Mouse (Mus musculus) embryonic facial prominence, embryonic 11.5 days (tissue): ENCODE measurements around the gene Psap. TPM values are rescaled to one million over a fixed set of nuclear protein-coding genes. Genes with fewer than 3 reads are reported as not detected.

Source experiments
- ATAC-seq: fragments of 200-750 bp; cut with Nextera tagmentation; replicated peaks from 2 replicates; pipeline ENCODE4 v1.8.0; 2017; ENCODE audit warnings: low read depth; ENCODE audit not compliant: insufficient number of reproducible peaks, low FRiP score, low TSS enrichment
- DNase-seq: peaks from one replicate; pipeline ENCODE4 v3.0.0-alpha.2; 2015; ENCODE audit warnings: low spot score
- H3K27ac ChIP-seq: fragments of 300-500 bp; sonication (generic); replicated peaks from 2 replicates; pipeline ENCODE4 v1.5.1; 2014; ENCODE audit warnings: mild to moderate bottlenecking, low read depth, low read length, control low read depth
- H3K27me3 ChIP-seq: fragments of 300-500 bp; sonication (generic); 2 replicates; pipeline ENCODE4 v1.6.1; 2014; ENCODE audit warnings: mild to moderate bottlenecking, low read length, moderate library complexity, mixed read lengths; ENCODE audit not compliant: control insufficient read depth, insufficient read depth
- H3K36me3 ChIP-seq: fragments of 300-500 bp; sonication (generic); replicated peaks from 2 replicates; pipeline ENCODE4 v1.6.1; 2014; ENCODE audit warnings: low read depth, mild to moderate bottlenecking, low read length, moderate library complexity, mixed read lengths; ENCODE audit not compliant: control insufficient read depth, insufficient read depth
- H3K4me1 ChIP-seq: fragments of 300-500 bp; sonication (generic); 2 replicates; pipeline ENCODE4 v1.6.1; 2014; ENCODE audit warnings: low read length, mixed read lengths; ENCODE audit not compliant: control insufficient read depth, insufficient read depth
- H3K4me2 ChIP-seq: fragments of 300-500 bp; sonication (generic); 2 replicates; pipeline ENCODE4 v1.6.1; 2014; ENCODE audit warnings: low read depth, mild to moderate bottlenecking, control low read depth, low read length, moderate library complexity
- H3K4me3 ChIP-seq: fragments of 300-500 bp; sonication (generic); 2 replicates; pipeline ENCODE4 v1.5.1; 2014; ENCODE audit warnings: low read depth, low read length, control low read depth
- H3K9ac ChIP-seq: fragments of 300-500 bp; sonication (generic); replicated peaks from 2 replicates; pipeline ENCODE4 v1.6.1; 2014; ENCODE audit warnings: mild to moderate bottlenecking, control low read depth, low read length
- H3K9me3 ChIP-seq: fragments of 300-500 bp; sonication (generic); replicated peaks from 2 replicates; pipeline ENCODE4 v1.6.1; 2016; ENCODE audit warnings: mild to moderate bottlenecking, low read length, inconsistent platforms, mixed read lengths; ENCODE audit not compliant: control insufficient read depth
- WGBS: fragments of 180-500 bp; shearing (Covaris S2); extraction: QIAGEN DNeasy Blood & Tissue Kit; methylation state at CpG from one replicate; pipeline ENCODE4 v1.1.7; 2014; 5-methylcytosine and 5-hydroxymethylcytosine counted together
- polyA plus RNA-seq: library from polyadenylated mRNA; unstranded; fragments of >200 nt; fragmentation: Nextera tagmentation; extraction: Ambion mirVana; gene quantifications from 2 replicates; pipeline ENCODE4 v1.2.1, GENCODE M21; 2014

Gene Psap
- polyA plus RNA-seq, 1 experiment from 2014 or later: 64.2 TPM

- Histone ChIP-seq H3K27ac (no peak overlapping the region), H3K9me3 (no peaks in the 10 kb centered on the region), H3K9ac (no peak overlapping the region), H3K4me1 (no peaks in the 10 kb centered on the region), H3K27me3 (no peaks in the 10 kb centered on the region), H3K4me2 (no peak overlapping the region), H3K4me3 (no peak overlapping the region), H3K36me3 (peaks cover 6% of the 10 kb centered on the region)
- ATAC-seq: no peak
- 83% methylated on average over 7 of the region's 7 CpGs for WGBS
- DNase-seq: no peak
Observed at GRCm38 (mm10) chr10:60294621-60295020, 17.2 kb downstream of the Psap start.

GRCm38 (mm10) chr10:60295356-60295755 is 17.9 kb downstream of the Psap start:
- Histone ChIP-seq H3K9me3 (no peaks in the 10 kb centered on the region), H3K4me2 (no peak overlapping the region), H3K36me3 (peaks cover 10% of the 10 kb centered on the region), H3K4me1 (no peaks in the 10 kb centered on the region), H3K27ac (no peak overlapping the region), H3K9ac (no peak overlapping the region), H3K27me3 (no peaks in the 10 kb centered on the region), H3K4me3 (no peak overlapping the region)
- DNase-seq (no peak), ATAC-seq (no peak)
- 87% methylated on average over 3 of the region's 3 CpGs for WGBS

- H3K36me3 ChIP-seq: peaks cover 10% of the 10 kb centered on the region
- ATAC-seq (no peak), DNase-seq (no peak)
- H3K9me3 ChIP-seq: no peaks in the 10 kb centered on the region
- no peak overlapping the region for H3K27ac ChIP-seq
- no peaks in the 10 kb centered on the region for H3K27me3 ChIP-seq
- 79% methylated on average over 9 of the region's 9 CpGs for WGBS
- no peak overlapping the region for H3K4me2 ChIP-seq
- H3K9ac ChIP-seq: no peak overlapping the region
- no peaks in the 10 kb centered on the region for H3K4me1 ChIP-seq
- H3K4me3 ChIP-seq: no peak overlapping the region
Observed at GRCm38 (mm10) chr10:60296027-60296426, 18.6 kb downstream of the Psap start.

GRCm38 (mm10) chr10:60299636-60300035 is 22.2 kb downstream of the Psap start:
- no peak overlapping the region for H3K27ac ChIP-seq
- no peak overlapping the region for H3K4me2 ChIP-seq
- no peaks in the 10 kb centered on the region for H3K4me1 ChIP-seq
- H3K9ac ChIP-seq: no peak overlapping the region
- WGBS: 95% methylated on average over 12 of the region's 12 CpGs
- H3K4me3 ChIP-seq: no peak overlapping the region
- no peaks in the 10 kb centered on the region for H3K27me3 ChIP-seq
- H3K9me3 ChIP-seq: no peaks in the 10 kb centered on the region
- no peak for DNase-seq
- peaks cover 10% of the 10 kb centered on the region for H3K36me3 ChIP-seq
- no peak for ATAC-seq

GRCm38 (mm10) chr10:60303419-60303818 is 26.0 kb downstream of the Psap start:
- DNase-seq (no peak), ATAC-seq (no peak)
- WGBS: 86% methylated on average over 17 of the region's 17 CpGs
- Histone ChIP-seq H3K9me3 (no peaks in the 10 kb centered on the region), H3K36me3 (peaks cover 10% of the 10 kb centered on the region), H3K4me2 (no peak overlapping the region), H3K9ac (no peak overlapping the region), H3K27ac (no peak overlapping the region), H3K27me3 (no peaks in the 10 kb centered on the region), H3K4me1 (no peaks in the 10 kb centered on the region), H3K4me3 (no peak overlapping the region)

GRCm38 (mm10) chr10:60304854-60305628 is 27.6 kb downstream of the Psap start:
- WGBS: 69% methylated on average over 15 of the region's 15 CpGs
- no peaks in the 10 kb centered on the region for H3K9me3 ChIP-seq
- H3K4me2 ChIP-seq: no peak overlapping the region
- ATAC-seq: peak; percentile 66
- no peak overlapping the region for H3K9ac ChIP-seq
- H3K27ac ChIP-seq: no peak overlapping the region
- no peaks in the 10 kb centered on the region for H3K4me1 ChIP-seq
- H3K36me3 ChIP-seq: peaks cover 2% of the 10 kb centered on the region
- no peak overlapping the region for H3K4me3 ChIP-seq
- H3K27me3 ChIP-seq: no peaks in the 10 kb centered on the region
- peak; percentile 89 for DNase-seq

GRCm38 (mm10) chr10:60310629-60311028 is 33.2 kb downstream of the Psap start:
- Histone ChIP-seq H3K9ac (no peak overlapping the region), H3K36me3 (no peaks in the 10 kb centered on the region), H3K9me3 (no peaks in the 10 kb centered on the region), H3K4me1 (no peaks in the 10 kb centered on the region), H3K27me3 (no peaks in the 10 kb centered on the region), H3K27ac (no peak overlapping the region), H3K4me2 (no peak overlapping the region), H3K4me3 (no peak overlapping the region)
- ATAC-seq (no peak), DNase-seq (no peak)
- 90% methylated on average over 13 of the region's 13 CpGs for WGBS

GRCm38 (mm10) chr10:60313606-60314005 is 36.2 kb downstream of the Psap start:
- Histone ChIP-seq H3K36me3 (no peaks in the 10 kb centered on the region), H3K27me3 (no peaks in the 10 kb centered on the region)
- 89% methylated on average over 5 of the region's 5 CpGs for WGBS

More at GRCm38 (mm10) chr10:60313606-60314005, 36.2 kb downstream of the Psap start:
- H3K4me2 ChIP-seq: no peak overlapping the region
- DNase-seq (no peak), ATAC-seq (no peak)
- no peak overlapping the region for H3K4me3 ChIP-seq
- H3K9me3 ChIP-seq: no peaks in the 10 kb centered on the region
- H3K4me1 ChIP-seq: no peaks in the 10 kb centered on the region
- no peak overlapping the region for H3K27ac ChIP-seq
- H3K9ac ChIP-seq: no peak overlapping the region
